Mouse (Mus musculus) adrenal gland, adult 18-20 months (tissue): ENCODE measurements around the gene Sppl3. TPM values are rescaled to one million over a fixed set of nuclear protein-coding genes. Genes with fewer than 3 reads are reported as not detected.

Experiments used
- DNase-seq, 2 experiments: peaks; one replicate each; pipeline ENCODE4 v3.0.0; 2021 to 2022; ENCODE audit warnings: low spot score in 2 of 2
- long read RNA-seq, 2 experiments: library from polyadenylated mRNA; stranded (forward); transcript quantifications; one replicate each; pipeline ENCODE4 v2.0.0; 2021
- total RNA-seq, 2 experiments: library from RNA; stranded (reverse); gene quantifications; 1 replicate in 1 of 2; 2 replicates in 1 of 2; pipeline ENCODE4 v1.2.3; 2021

Sppl3 gene
- 10 to 100 TPM; 40.0 to 44.0 TPM for total RNA-seq
- long read RNA-seq, experiment 1, transcript Sppl3-201 (11 exons, 3,204 nt) = major isoform, 100 of 120 reads
- long read RNA-seq, experiment 1, partial matches to known transcripts = 3 of 120 reads
- long read RNA-seq, experiment 1, other reads (novel, unspliced or antisense) = 17 of 120 reads
- long read RNA-seq, experiment 2, transcript Sppl3-201 (11 exons, 3,204 nt) = major isoform, 220 of 248 reads
- long read RNA-seq, experiment 2, partial matches to known transcripts = 11 of 248 reads
- long read RNA-seq, experiment 2, other reads (novel, unspliced or antisense) = 17 of 248 reads

- DNase-seq = peak; percentile 97 to 98
Measured at GRCm38 (mm10) chr5:115010577-115011216, at the start of gene Sppl3. Sppl3 (plus strand) TSS chr5:115011137.

GRCm38 (mm10) chr5:114961590-114962360 is 49.2 kb upstream of the Sppl3 start:
- no peak for DNase-seq

- DNase-seq = no peak
Measured at GRCm38 (mm10) chr5:114964315-114964966, 46.5 kb upstream of the Sppl3 start.

GRCm38 (mm10) chr5:114964967-114965898 is 45.7 kb upstream of the Sppl3 start:
- no peak for DNase-seq

DNA sequence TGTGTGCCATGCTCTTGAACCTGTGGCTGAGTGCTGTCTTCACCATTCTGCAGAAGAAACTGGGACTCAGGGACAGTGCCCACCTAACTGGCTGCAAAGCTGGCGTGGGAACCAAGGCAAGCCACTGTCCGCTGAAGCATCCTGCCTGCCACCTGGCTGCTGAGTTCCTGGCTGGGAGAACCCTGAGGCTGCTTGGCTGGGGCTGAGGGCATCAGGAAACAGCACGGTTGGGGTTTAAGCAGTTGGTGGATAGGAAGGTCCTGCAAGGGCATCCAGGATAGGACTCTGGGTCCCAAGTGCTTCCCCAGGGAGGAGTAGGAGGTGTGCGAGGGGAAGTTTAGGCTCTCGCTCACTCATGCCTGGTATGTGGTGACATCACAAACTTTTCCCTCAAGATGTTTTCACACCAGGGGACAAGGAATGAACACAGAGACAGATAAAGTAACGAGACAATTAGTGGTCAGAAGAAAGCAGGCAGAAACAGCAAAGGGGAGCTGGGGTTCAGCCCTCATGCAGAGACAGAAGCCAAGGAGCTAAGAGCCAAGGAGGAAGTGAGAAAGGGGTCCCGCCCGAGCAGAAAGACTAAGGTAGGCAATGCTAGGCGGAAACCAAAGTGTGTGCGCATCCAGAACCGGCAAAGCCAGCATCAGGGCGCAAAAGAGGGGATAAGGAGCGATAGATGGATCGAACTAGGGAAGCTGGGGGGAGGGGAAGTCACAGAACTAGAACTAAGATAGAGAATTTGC is 43.2 kb upstream of the Sppl3 start:
- no peak for DNase-seq

DNA sequence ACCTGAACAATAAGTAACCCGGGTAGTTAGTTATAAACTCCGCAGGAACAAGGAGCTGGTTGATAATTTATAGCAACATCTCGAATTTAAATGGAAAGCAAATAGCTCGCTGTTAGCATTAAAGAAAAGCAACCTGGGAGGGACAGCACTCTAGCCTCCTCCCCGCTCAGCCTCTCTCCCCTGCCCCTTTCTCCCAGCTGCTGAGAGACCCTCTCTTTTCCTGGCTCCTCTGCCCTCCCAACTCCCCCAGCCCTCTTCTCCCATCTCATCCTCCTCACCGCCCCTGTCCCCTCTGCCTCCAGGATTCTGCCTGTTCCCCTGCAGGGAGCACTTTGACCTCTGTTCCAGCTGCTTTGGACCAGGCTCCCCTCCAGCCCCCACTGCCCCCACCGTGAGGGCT is 42.3 kb upstream of the Sppl3 start:
- DNase-seq = no peak

DNA sequence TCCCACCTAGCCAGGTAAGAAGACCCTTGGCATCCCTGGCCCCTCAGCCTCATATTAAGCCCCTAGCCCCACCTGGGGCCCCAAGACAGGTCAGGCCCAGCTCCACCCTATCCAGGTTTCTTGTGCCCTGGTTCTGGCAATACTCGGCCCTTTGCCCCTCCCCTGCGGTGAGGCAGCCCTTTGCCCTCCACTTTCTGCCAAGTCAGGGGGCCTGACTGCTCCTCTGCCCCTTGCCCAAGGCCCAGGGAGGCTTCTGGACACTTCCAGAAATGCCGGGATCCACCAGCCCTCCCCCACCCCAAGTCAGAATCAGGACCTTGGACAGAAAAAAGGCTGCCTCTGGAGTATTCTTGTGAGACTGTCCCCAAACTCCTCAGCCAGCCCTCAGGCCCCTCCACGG is 41.9 kb upstream of the Sppl3 start:
- no peak for DNase-seq

GRCm38 (mm10) chr5:114969609-114970215 is 41.2 kb upstream of the Sppl3 start:
- DNase-seq = no peak

DNA sequence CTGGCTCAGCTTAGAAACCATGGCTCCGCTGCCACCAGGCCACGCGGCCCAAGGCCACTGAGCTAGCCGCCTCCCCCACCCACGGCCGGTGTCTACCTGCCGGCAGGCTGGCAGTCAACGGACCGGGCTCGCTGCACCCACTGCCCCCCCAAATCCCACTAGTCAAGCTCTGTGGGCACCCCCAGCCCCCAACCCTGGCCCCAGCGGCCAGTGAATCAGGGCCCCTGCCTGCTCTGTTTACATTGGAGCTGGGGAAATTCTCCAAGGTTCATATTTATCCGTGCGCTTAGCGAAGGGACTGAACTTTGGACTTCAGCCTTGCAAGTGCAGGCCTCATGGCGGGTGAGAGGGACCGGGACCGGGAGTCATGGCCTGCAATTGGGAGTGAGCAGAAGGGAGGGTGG is 40.1 kb upstream of the Sppl3 start, which contains the start of gene Hnf1a:
Hnf1a (minus strand) TSS at position 271 of the 404 bp plus-strand sequence.
- DNase-seq = no peak

- DNase-seq = no peak
Measured at GRCm38 (mm10) chr5:114972201-114972600, 38.7 kb upstream of the Sppl3 start.

- no peak for DNase-seq
Measured at GRCm38 (mm10) chr5:114973131-114973530, 37.8 kb upstream of the Sppl3 start.

GRCm38 (mm10) chr5:114976935-114977334 is 34.0 kb upstream of the Sppl3 start:
- no peak for DNase-seq

DNA sequence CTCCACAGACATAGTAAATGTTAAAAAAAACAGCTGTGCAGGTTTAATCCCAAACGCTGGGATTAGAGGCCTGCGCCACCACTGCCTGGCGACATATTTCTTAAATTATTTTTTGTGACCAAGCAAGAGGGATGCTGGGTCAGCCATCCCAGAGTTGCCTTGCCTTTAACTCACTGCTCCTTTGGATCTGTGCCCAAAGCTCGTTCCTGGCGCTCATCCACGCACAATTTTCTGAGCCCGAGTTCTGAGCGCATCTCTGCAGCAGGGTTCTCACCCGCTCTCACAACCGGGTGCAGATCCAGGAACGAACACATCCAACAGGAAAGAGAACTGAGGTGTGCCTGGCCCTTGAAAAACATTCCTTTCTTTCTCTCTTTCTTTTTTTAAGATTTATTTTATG is 32.5 kb upstream of the Sppl3 start:
- DNase-seq = no peak

- no peak for DNase-seq
Measured at GRCm38 (mm10) chr5:114978888-114979249, 32.1 kb upstream of the Sppl3 start.

GRCm38 (mm10) chr5:114979250-114980121 is 31.5 kb upstream of the Sppl3 start:
- DNase-seq = peak; percentile 68 to 71

DNA sequence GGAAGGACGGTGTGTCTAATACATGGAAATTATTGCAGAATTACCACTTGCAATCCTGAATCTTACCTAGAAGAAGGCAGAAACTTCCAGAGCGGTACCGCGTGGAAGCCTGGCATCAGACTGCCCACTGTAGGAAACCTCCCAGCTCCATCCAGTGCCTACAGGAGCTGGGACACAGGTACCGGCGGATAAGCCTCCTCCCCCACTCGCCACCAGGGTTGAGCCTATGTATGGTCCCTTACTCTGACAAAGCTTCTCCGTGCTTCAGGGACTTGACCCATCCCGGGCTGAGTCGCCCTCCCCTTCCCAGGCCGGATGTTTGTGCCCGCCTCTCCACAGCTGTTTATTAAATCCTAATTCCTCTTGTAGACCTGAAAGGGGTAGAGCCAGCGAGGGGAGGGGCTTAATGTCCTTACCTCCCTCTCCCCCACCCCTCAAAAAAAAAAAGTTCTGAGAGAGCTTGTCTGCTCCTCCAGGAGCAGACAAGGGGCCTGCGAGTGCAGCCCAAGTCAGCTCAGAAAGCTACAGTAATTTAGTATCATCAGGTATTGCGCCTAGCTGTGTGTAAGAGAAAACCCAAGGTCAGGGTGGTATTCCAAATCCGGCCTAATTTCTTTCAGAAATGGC is 30.7 kb upstream of the Sppl3 start:
- DNase-seq = no peak

- DNase-seq = no peak
Measured at GRCm38 (mm10) chr5:114982001-114982400, 28.9 kb upstream of the Sppl3 start.

GRCm38 (mm10) chr5:114985074-114985473 is 25.9 kb upstream of the Sppl3 start:
- DNase-seq = no peak
